Mouse (Mus musculus) splenic B cell, adult 2 months (primary cell): ENCODE results near the gene 2210017I01Rik.

Experiments
- DNase-seq: peaks from one replicate; pipeline ENCODE4 v3.0.0-alpha.2; 2011; ENCODE audit warnings: low read depth, low spot score
- H3K27me3 ChIP-seq: 2 replicates; pipeline ENCODE4 v1.6.1; 2012; ENCODE audit warnings: mild to moderate bottlenecking, low read length, moderate library complexity, mixed read lengths; ENCODE audit not compliant: control insufficient read depth, poor library complexity, insufficient read depth, severe bottlenecking
- H3K36me3 ChIP-seq: 2 replicates; pipeline ENCODE4 v1.6.1; 2012; ENCODE audit warnings: mild to moderate bottlenecking, low read length, moderate library complexity, mixed read lengths; ENCODE audit not compliant: control insufficient read depth, poor library complexity, insufficient read depth, severe bottlenecking

The 2210017I01Rik gene

GRCm38 (mm10) chr3:92607392-92607791 is at the start of gene 2210017I01Rik:
Gene 2210017I01Rik (minus strand): TSS chr3:92607492.
- Histone ChIP-seq H3K36me3 (no peaks in the 10 kb centered on the region), H3K27me3 (no peaks in the 10 kb centered on the region)
- DNase-seq, result no peak

- Histone ChIP-seq H3K36me3 (no peaks in the 10 kb centered on the region), H3K27me3 (no peaks in the 10 kb centered on the region)
- no peak for DNase-seq
Measured at GRCm38 (mm10) chr3:92656826-92657225, 49.5 kb upstream of the 2210017I01Rik start, which contains the start of gene Lce1b. Gene Lce1b (minus strand): TSS chr3:92656926.

- no peak for DNase-seq
- H3K27me3 ChIP-seq, result no peaks in the 10 kb centered on the region
- no peaks in the 10 kb centered on the region for H3K36me3 ChIP-seq
Measured at GRCm38 (mm10) chr3:92648207-92648606, 40.9 kb upstream of the 2210017I01Rik start, which contains the start of gene Lce1a1. Gene Lce1a1 (minus strand): TSS chr3:92648307.

- Histone ChIP-seq H3K27me3 (no peaks in the 10 kb centered on the region), H3K36me3 (no peaks in the 10 kb centered on the region)
- DNase-seq, result no peak
Measured at GRCm38 (mm10) chr3:92639854-92640253, 32.6 kb upstream of the 2210017I01Rik start.

- H3K36me3 ChIP-seq, result no peaks in the 10 kb centered on the region
- no peaks in the 10 kb centered on the region for H3K27me3 ChIP-seq
- DNase-seq, result no peak
Measured at GRCm38 (mm10) chr3:92638653-92638991, 31.3 kb upstream of the 2210017I01Rik start.

GRCm38 (mm10) chr3:92637745-92638652 is 30.7 kb upstream of the 2210017I01Rik start:
- H3K36me3 ChIP-seq, result no peaks in the 10 kb centered on the region
- no peak for DNase-seq
- H3K27me3 ChIP-seq, result no peaks in the 10 kb centered on the region

- no peak for DNase-seq
- Histone ChIP-seq H3K36me3 (no peaks in the 10 kb centered on the region), H3K27me3 (no peaks in the 10 kb centered on the region)
Measured at GRCm38 (mm10) chr3:92621560-92621959, 14.3 kb upstream of the 2210017I01Rik start, which contains the start of gene Lce6a. Gene Lce6a (minus strand): TSS chr3:92621660.

- no peak for DNase-seq
- no peaks in the 10 kb centered on the region for H3K36me3 ChIP-seq
- H3K27me3 ChIP-seq, result no peaks in the 10 kb centered on the region
Measured at GRCm38 (mm10) chr3:92609804-92610203, 2.5 kb upstream of the 2210017I01Rik start.

GRCm38 (mm10) chr3:92602169-92602568 is 5.1 kb downstream of the 2210017I01Rik start:
- Histone ChIP-seq H3K27me3 (no peaks in the 10 kb centered on the region), H3K36me3 (no peaks in the 10 kb centered on the region)
- DNase-seq, result no peak

GRCm38 (mm10) chr3:92600456-92600855 is 6.8 kb downstream of the 2210017I01Rik start:
- no peaks in the 10 kb centered on the region for H3K36me3 ChIP-seq
- no peak for DNase-seq
- H3K27me3 ChIP-seq, result no peaks in the 10 kb centered on the region

GRCm38 (mm10) chr3:92599973-92600372 is 7.3 kb downstream of the 2210017I01Rik start:
- Histone ChIP-seq H3K36me3 (no peaks in the 10 kb centered on the region), H3K27me3 (no peaks in the 10 kb centered on the region)
- DNase-seq, result no peak

- Histone ChIP-seq H3K27me3 (no peaks in the 10 kb centered on the region), H3K36me3 (no peaks in the 10 kb centered on the region)
- DNase-seq, result no peak
Measured at GRCm38 (mm10) chr3:92598429-92598828, 8.9 kb downstream of the 2210017I01Rik start.

- Histone ChIP-seq H3K27me3 (no peaks in the 10 kb centered on the region), H3K36me3 (no peaks in the 10 kb centered on the region)
- no peak for DNase-seq
Measured at GRCm38 (mm10) chr3:92588858-92589257, 18.4 kb downstream of the 2210017I01Rik start, which contains the start of gene Smcp. Gene Smcp (minus strand): TSS chr3:92588997.

- Histone ChIP-seq H3K36me3 (no peaks in the 10 kb centered on the region), H3K27me3 (no peaks in the 10 kb centered on the region)
- DNase-seq, result no peak
Measured at GRCm38 (mm10) chr3:92587190-92587589, 20.1 kb downstream of the 2210017I01Rik start.

- DNase-seq, result no peak
- Histone ChIP-seq H3K36me3 (no peaks in the 10 kb centered on the region), H3K27me3 (no peaks in the 10 kb centered on the region)
Measured at GRCm38 (mm10) chr3:92585055-92585454, 22.2 kb downstream of the 2210017I01Rik start.
